Mouse (Mus musculus): ENCODE data around the gene Gstt3.

DNA sequence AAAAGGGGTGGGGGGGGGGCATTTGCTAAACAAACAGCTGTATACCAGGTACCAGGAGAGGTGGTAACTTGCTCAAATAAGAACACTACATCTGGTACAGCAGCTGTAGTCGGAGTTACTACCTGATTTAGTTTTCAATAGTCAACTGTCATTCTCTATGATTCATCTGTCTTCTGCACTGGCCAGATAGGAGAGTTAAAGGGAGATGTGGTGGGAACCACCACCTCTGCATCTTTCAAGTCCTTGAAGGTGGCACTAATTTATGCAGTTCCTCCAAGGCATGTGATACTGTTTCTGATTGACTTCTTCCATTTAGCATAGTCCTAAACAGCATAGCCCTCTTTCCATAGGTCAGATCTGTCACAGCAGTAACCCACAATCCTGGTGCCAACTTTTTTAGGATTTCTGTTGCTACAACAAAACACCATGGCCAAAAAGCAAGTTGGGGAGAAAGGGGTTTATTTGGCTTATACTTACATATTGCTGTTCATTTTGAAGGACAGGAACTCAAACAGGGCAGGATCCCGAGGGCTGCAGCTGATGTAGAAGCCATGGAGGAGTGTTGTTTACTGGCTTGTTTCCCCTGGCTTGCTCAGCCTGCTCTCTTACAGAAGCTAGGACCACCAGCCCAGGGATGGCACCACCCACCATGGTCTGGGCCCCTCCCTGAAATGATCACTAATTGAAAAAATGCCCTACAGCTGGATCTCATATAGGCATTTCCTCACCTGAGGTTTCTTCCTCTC, 48.5 kb upstream of the Gstt3 start:
- no peak for TF ChIP-seq CTCF (conservative IDR thresholded peaks at IDR 0.05 in 1 of 2, IDR thresholded peaks at IDR 0.05 in 1 of 2; ENCODE audit: low read depth in 2 of 2, low read length in 2 of 2)
- peak; percentile 66 for TF ChIP-seq POLR2A (IDR thresholded peaks at IDR 0.05; ENCODE audit: low read depth, low read length)
- peak; percentile 40; the same call in 1 of the 2 replicates for TF ChIP-seq EP300 (IDR thresholded peaks at IDR 0.05; ENCODE audit: low read length)
- TF ChIP-seq CHD2 (IDR thresholded peaks at IDR 0.05; ENCODE audit: low read length): peak; percentile 41; the same call in 1 of the 2 replicates
- no peak for TF ChIP-seq UBTF (IDR thresholded peaks at IDR 0.05; ENCODE audit: low read depth, low read length)
- TF ChIP-seq MAFK (IDR thresholded peaks at IDR 0.05; ENCODE audit: insufficient replicate concordance, low read length): no peak
- no peak for TF ChIP-seq ELF1 (IDR thresholded peaks at IDR 0.05; ENCODE audit: low read depth, low read length)
- TF ChIP-seq HCFC1 (IDR thresholded peaks at IDR 0.05; ENCODE audit: low read depth, low read length): no peak
- TF ChIP-seq ETS1 (conservative IDR thresholded peaks at IDR 0.05; ENCODE audit: low read depth, low read length): 0 out of 2 replicates have a peak, but pooled peaks have one; percentile 6
- TF ChIP-seq ZKSCAN1 (IDR thresholded peaks at IDR 0.05; ENCODE audit: borderline replicate concordance, low read depth, low read length): no peak
- peak; percentile 93 for TF ChIP-seq TBP (conservative IDR thresholded peaks at IDR 0.05; ENCODE audit: low read depth, low read length)
- TF ChIP-seq RAD21 (IDR thresholded peaks at IDR 0.05; ENCODE audit: low read depth, low read length): no peak
- TF ChIP-seq CHD1 (IDR thresholded peaks at IDR 0.05; ENCODE audit: low read depth, low read length): no peak
